7 mouse cellular contexts compared by ENCODE assay signal in genomic region chr10:80385310-80385709, GRCm38 (mm10). TPM values are rescaled to one million over a fixed set of nuclear protein-coding genes. Genes with fewer than 3 reads are reported as not detected.
A peak's percentile ranks its signal among the peaks of the same experiment; 100 is the strongest.
DNase-seq lines count a peak whose midpoint lies in the region; ATAC-seq and TF ChIP-seq lines count a peak whose summit lies in the region.

No protein-coding gene starts in this region.

- no peak for ATAC-seq in liver, embryonic 11.5 days (replicated peaks; ENCODE audit: low FRiP score)

- no peaks in the 10 kb centered on the region for H3K9me3 ChIP-seq in liver, embryonic 11.5 days (ENCODE audit: control insufficient read depth, low read length)
- H3K9me3 ChIP-seq in limb, embryonic 10.5 days (replicated peaks): no peaks in the 10 kb centered on the region

- H3K9ac ChIP-seq in liver, embryonic 11.5 days (ENCODE audit: low read depth, low read length): peak overlapping the region; percentile 86; the same call in 1 of the 2 replicates

- TF ChIP-seq POLR2A in embryonic fibroblast, embryonic 13.5 days (IDR thresholded peaks at IDR 0.05; ENCODE audit: low read depth, low read length): no peak
- TF ChIP-seq POLR2A in small intestine, adult 2 months (IDR thresholded peaks at IDR 0.05; ENCODE audit: low read depth, low read length): no peak

- no peak for TF ChIP-seq CTCF in embryonic fibroblast, embryonic 13.5 days (IDR thresholded peaks at IDR 0.05; ENCODE audit: borderline replicate concordance, insufficient read depth, low read length)
- no peak for TF ChIP-seq CTCF in small intestine, adult 2 months (IDR thresholded peaks at IDR 0.05; ENCODE audit: extremely low read depth, insufficient read length, insufficient replicate concordance, low read depth, low read length)

- H3K36me3 ChIP-seq in liver, embryonic 11.5 days (ENCODE audit: control insufficient read depth, insufficient read depth, low read length): peaks cover 19% of the 10 kb centered on the region
- H3K36me3 ChIP-seq in limb, embryonic 10.5 days: peaks cover 62% of the 10 kb centered on the region
- H3K36me3 ChIP-seq in small intestine, adult 2 months (ENCODE audit: control insufficient read depth, insufficient read depth, low read length): peaks cover 12% of the 10 kb centered on the region

- H3K27me3 ChIP-seq in liver, embryonic 11.5 days (replicated peaks; ENCODE audit: control insufficient read depth, insufficient read depth, low read length): no peaks in the 10 kb centered on the region
- no peaks in the 10 kb centered on the region for H3K27me3 ChIP-seq in limb, embryonic 10.5 days (ENCODE audit: low read depth, poor library complexity, severe bottlenecking)
- H3K27me3 ChIP-seq in small intestine, adult 2 months (ENCODE audit: control insufficient read depth, insufficient read depth, low read length): no peaks in the 10 kb centered on the region

- WGBS in liver, embryonic 11.5 days: 41% methylated on average over 7 of the region's 7 CpGs
- 44% methylated on average over 7 of the region's 7 CpGs for WGBS in limb, embryonic 10.5 days
- 40% methylated on average over 7 of the region's 7 CpGs for WGBS in small intestine, adult 2 months

- H3K4me2 ChIP-seq in liver, embryonic 11.5 days: peak overlapping the region; percentile 95

- peaks cover 43% of the 10 kb centered on the region for H3K4me1 ChIP-seq in liver, embryonic 11.5 days (replicated peaks; ENCODE audit: control insufficient read depth, insufficient read depth, low read length)
- peaks cover 4% of the 10 kb centered on the region; the same call in 1 of the 2 replicates for H3K4me1 ChIP-seq in embryonic fibroblast, embryonic 13.5 days (ENCODE audit: control insufficient read depth, insufficient read depth, low read length)
- peaks cover 49% of the 10 kb centered on the region for H3K4me1 ChIP-seq in limb, embryonic 10.5 days
- H3K4me1 ChIP-seq in small intestine, adult 2 months (ENCODE audit: control insufficient read depth, insufficient read depth, insufficient read length, low read length): peaks cover 18% of the 10 kb centered on the region

- peak overlapping the region; percentile 88 for H3K4me3 ChIP-seq in liver, embryonic 11.5 days (ENCODE audit: low read depth, low read length)
- peak overlapping the region; percentile 91 for H3K4me3 ChIP-seq in embryonic fibroblast, embryonic 13.5 days (ENCODE audit: insufficient read depth, low read length)
- H3K4me3 ChIP-seq in limb, embryonic 10.5 days: peak overlapping the region; percentile 94
- peak overlapping the region; percentile 61; the same call in 1 of the 2 replicates for H3K4me3 ChIP-seq in small intestine, adult 2 months (ENCODE audit: low read depth, low read length)

- no peak for DNase-seq in liver, embryonic 11.5 days (ENCODE audit: low spot score)
- DNase-seq in liver: no peak
- no peak for DNase-seq in limb, embryonic 10.5 days (ENCODE audit: low spot score)
- no peak for DNase-seq in left cerebral cortex, adult 9 months (ENCODE audit: low spot score in 2 of 2)
- DNase-seq in gastrocnemius, postnatal 25 days: no peak

- peak overlapping the region; percentile 2; the same call in 1 of the 2 replicates for H3K27ac ChIP-seq in liver, embryonic 11.5 days (ENCODE audit: low read depth, low read length)
- H3K27ac ChIP-seq in embryonic fibroblast, embryonic 13.5 days (ENCODE audit: insufficient read depth, low read length): no peak overlapping the region
- H3K27ac ChIP-seq in limb, embryonic 10.5 days: peak overlapping the region; percentile 93
- no peak overlapping the region for H3K27ac ChIP-seq in small intestine, adult 2 months (ENCODE audit: insufficient read depth, low read depth, low read length)

RNA-seq across cellular contexts. Expression of gene Mex3d, which starts 2.1 kb away (rescaled TPM):
- polyA plus RNA-seq in liver, embryonic 11.5 days (2014; fragmentation: Nextera tagmentation; extraction: Ambion mirVana): 2.5 and 3.7 TPM in 2 replicates
- polyA plus RNA-seq in embryonic fibroblast, embryonic 13.5 days (2011; ENCODE audit: insufficient read length, low read depth, missing spikeins): 39.1 and 40.4 TPM in 2 replicates
- 7.2 and 7.5 TPM in 2 replicates for polyA plus RNA-seq in limb, embryonic 10.5 days (2016; fragmentation: Nextera tagmentation; extraction: Ambion mirVana)
- 10.3 and 20.6 TPM in 2 replicates for polyA plus RNA-seq in small intestine, adult 2 months (2012; rRNA removed)
- 1 to 10 TPM; 3.9 to 4.3 TPM for total RNA-seq in gastrocnemius, postnatal 25 days (2021)

RNA-seq across cellular contexts. Expression of gene Mbd3, which starts 14.0 kb away (rescaled TPM):
- 174 and 175 TPM in 2 replicates for polyA plus RNA-seq in liver, embryonic 11.5 days (2014; fragmentation: Nextera tagmentation; extraction: Ambion mirVana)
- polyA plus RNA-seq in embryonic fibroblast, embryonic 13.5 days (2011; ENCODE audit: insufficient read length, low read depth, missing spikeins): 83.3 and 99.1 TPM in 2 replicates
- 453 and 469 TPM in 2 replicates for polyA plus RNA-seq in limb, embryonic 10.5 days (2016; fragmentation: Nextera tagmentation; extraction: Ambion mirVana)
- 55.1 and 85.7 TPM in 2 replicates for polyA plus RNA-seq in small intestine, adult 2 months (2012; rRNA removed)
- total RNA-seq in gastrocnemius, postnatal 25 days (2021): 10 to 100 TPM; 78.7 to 93.6 TPM

RNA-seq across cellular contexts. Expression of gene Uqcr11, which starts 21.3 kb away (rescaled TPM):
- polyA plus RNA-seq in liver, embryonic 11.5 days (2014; fragmentation: Nextera tagmentation; extraction: Ambion mirVana): 835 and 866 TPM in 2 replicates
- 182 and 231 TPM in 2 replicates for polyA plus RNA-seq in embryonic fibroblast, embryonic 13.5 days (2011; ENCODE audit: insufficient read length, low read depth, missing spikeins)
- 651 and 677 TPM in 2 replicates for polyA plus RNA-seq in limb, embryonic 10.5 days (2016; fragmentation: Nextera tagmentation; extraction: Ambion mirVana)
- 2,051 and 2,588 TPM in 2 replicates for polyA plus RNA-seq in small intestine, adult 2 months (2012; rRNA removed)
- 100 to 1,000 TPM; 913 to 952 TPM for total RNA-seq in gastrocnemius, postnatal 25 days (2021)

RNA-seq across cellular contexts. Expression of gene Plk5, which starts 29.1 kb away (rescaled TPM):
- 0.25 TPM in 2 replicates for polyA plus RNA-seq in liver, embryonic 11.5 days (2014; fragmentation: Nextera tagmentation; extraction: Ambion mirVana)
- polyA plus RNA-seq in embryonic fibroblast, embryonic 13.5 days (2011; ENCODE audit: insufficient read length, low read depth, missing spikeins): not detected in 2 replicates
- polyA plus RNA-seq in limb, embryonic 10.5 days (2016; fragmentation: Nextera tagmentation; extraction: Ambion mirVana): 0.31 and 0.48 TPM in 2 replicates
- polyA plus RNA-seq in small intestine, adult 2 months (2012; rRNA removed): 0.75 and 5.9 TPM in 2 replicates
- total RNA-seq in gastrocnemius, postnatal 25 days (2021): under 1 TPM; 0.13 TPM

RNA-seq across cellular contexts. Expression of gene Adamtsl5, which starts 37.1 kb away (rescaled TPM):
- 1.6 and 2.6 TPM in 2 replicates for polyA plus RNA-seq in liver, embryonic 11.5 days (2014; fragmentation: Nextera tagmentation; extraction: Ambion mirVana)
- polyA plus RNA-seq in embryonic fibroblast, embryonic 13.5 days (2011; ENCODE audit: insufficient read length, low read depth, missing spikeins): 22.9 and 30.1 TPM in 2 replicates
- 0.39 and 0.48 TPM in 2 replicates for polyA plus RNA-seq in limb, embryonic 10.5 days (2016; fragmentation: Nextera tagmentation; extraction: Ambion mirVana)
- polyA plus RNA-seq in small intestine, adult 2 months (2012; rRNA removed): 74.2 and 136 TPM in 2 replicates
- total RNA-seq in gastrocnemius, postnatal 25 days (2021): 10 to 100 TPM; 38.8 to 70.8 TPM

Comparison
In these comparisons a context has a peak if more than half of its experiments do, and no peak if none do; other contexts are left out.
1. H3K27ac ChIP-seq: peak in liver, embryonic 11.5 days (single experiment) and limb, embryonic 10.5 days (single experiment); none in embryonic fibroblast, embryonic 13.5 days (single experiment) and small intestine, adult 2 months (single experiment).
2. Peak in every context shown above with its lines, with median percentiles within 50 percentile points of each other: H3K4me3 ChIP-seq.